18 mouse cellular contexts compared by ENCODE assay signal in the genomic region with DNA sequence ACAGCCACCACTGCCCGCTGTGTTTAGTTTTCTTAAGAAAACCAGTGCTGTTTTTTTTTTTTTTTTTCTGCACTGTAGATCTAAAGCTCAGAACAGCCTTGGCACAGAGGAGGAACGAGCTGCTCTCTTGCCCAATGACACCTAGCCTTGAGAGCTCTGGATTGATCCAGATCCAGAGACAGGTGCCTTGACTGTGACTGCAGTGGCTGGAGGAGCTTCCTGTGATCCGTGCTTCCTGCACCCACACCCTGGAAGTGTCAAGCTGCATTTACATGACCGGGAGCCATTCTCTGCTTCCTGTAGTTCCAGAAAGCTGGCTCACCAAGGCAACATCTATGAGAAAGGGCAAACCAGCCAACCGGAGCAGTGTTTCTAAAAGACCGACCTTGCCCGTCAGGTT. TPM values are rescaled to one million over a fixed set of nuclear protein-coding genes. Genes with fewer than 3 reads are reported as not detected.
DNase-seq lines count a peak whose midpoint lies in the region.
"Had no signal": no experiment of that assay in that cellular context is flagged by ENCODE, and none has a peak within 500 bp of the region (broad histone marks: within the 10 kb centered on the region; RNA-seq: fewer than 3 reads in every experiment).

No protein-coding gene starts in this region.

- intact Hi-C loops in heart, postnatal 14 days (cut with DNase I): no loop called here

- DNase-seq in heart, adult 11 months: peak; percentile 86
- no peak for DNase-seq in heart, postnatal 14 days
- peak; percentile 14 for DNase-seq in kidney, postnatal 14 days
- no peak for DNase-seq in kidney, adult 18-20 months
- peak; percentile 18 for DNase-seq in adrenal gland, postnatal 10 days
- no peak for DNase-seq in retina, postnatal 1 day
- DNase-seq in gastrocnemius, postnatal 4 days (ENCODE audit: low spot score in 2 of 2): no peak
- DNase-seq: cerebellum, adult 18-20 months; cerebellum, postnatal 25 days; gastrocnemius, postnatal 14 days; heart, adult 2 months; lung, embryonic 14.5 days; lung, postnatal 14 days; midbrain, embryonic 14.5 days; right cerebral cortex, postnatal 25 days had no signal

RNA-seq across cellular contexts. Expression of gene Vnn3, which starts 24.7 kb away (rescaled TPM):
- total RNA-seq in heart, postnatal 14 days (2021): not detected
- total RNA-seq in adrenal gland, postnatal 10 days (2021): 10 to 100 TPM; 23.1 to 37.7 TPM
- under 1 TPM; 0.25 to 0.62 TPM for total RNA-seq in gastrocnemius, postnatal 4 days (2021)
- total RNA-seq: gastrocnemius, postnatal 14 days; heart, adult 2 months; hematopoietic stem cell, adult 5-6 weeks; left cerebral cortex, adult 18-20 months had no signal

RNA-seq across cellular contexts. Expression of gene Slc18b1, which starts 29.7 kb away (rescaled TPM):
- 1 to 10 TPM; 9.2 to 9.4 TPM for total RNA-seq in heart, postnatal 14 days (2021)
- 10 to 100 TPM; 24.8 to 34.7 TPM for total RNA-seq in adrenal gland, postnatal 10 days (2021)
- total RNA-seq in gastrocnemius, postnatal 4 days (2021): 10 to 100 TPM; 17.1 to 20.8 TPM
- total RNA-seq: monocyte, adult 5-6 weeks had no signal

RNA-seq across cellular contexts. Expression of gene Rps12, which starts 39.4 kb away (rescaled TPM):
- total RNA-seq in heart, postnatal 14 days (2021): 100 to 1,000 TPM; 219 to 226 TPM
- total RNA-seq in adrenal gland, postnatal 10 days (2021): 100 to 1,000 TPM; 477 to 532 TPM
- total RNA-seq in gastrocnemius, postnatal 4 days (2021): 100 to 1,000 TPM; 472 to 555 TPM

Comparison
In these comparisons a context has a peak if more than half of its experiments do, and no peak if none do; other contexts are left out.
1. DNase-seq: peak in heart, adult 11 months (single experiment), kidney, postnatal 14 days (single experiment) and adrenal gland, postnatal 10 days (single experiment); none in heart, postnatal 14 days (0 of 2), kidney, adult 18-20 months (single experiment), retina, postnatal 1 day (single experiment) and gastrocnemius, postnatal 4 days (0 of 2).
2. RNA of gene Vnn3, which starts 24.7 kb away (total RNA-seq): 23.1 to 37.7 TPM in adrenal gland, postnatal 10 days; 0.25 to 0.62 TPM in gastrocnemius, postnatal 4 days and not detected in heart, postnatal 14 days; every median in the first group is over 10 times any median in the second.